Mouse (Mus musculus): ENCODE data around the gene Armc6.
A peak's percentile ranks its signal among the peaks of the same experiment; 100 is the strongest.

Armc6 gene

DNA sequence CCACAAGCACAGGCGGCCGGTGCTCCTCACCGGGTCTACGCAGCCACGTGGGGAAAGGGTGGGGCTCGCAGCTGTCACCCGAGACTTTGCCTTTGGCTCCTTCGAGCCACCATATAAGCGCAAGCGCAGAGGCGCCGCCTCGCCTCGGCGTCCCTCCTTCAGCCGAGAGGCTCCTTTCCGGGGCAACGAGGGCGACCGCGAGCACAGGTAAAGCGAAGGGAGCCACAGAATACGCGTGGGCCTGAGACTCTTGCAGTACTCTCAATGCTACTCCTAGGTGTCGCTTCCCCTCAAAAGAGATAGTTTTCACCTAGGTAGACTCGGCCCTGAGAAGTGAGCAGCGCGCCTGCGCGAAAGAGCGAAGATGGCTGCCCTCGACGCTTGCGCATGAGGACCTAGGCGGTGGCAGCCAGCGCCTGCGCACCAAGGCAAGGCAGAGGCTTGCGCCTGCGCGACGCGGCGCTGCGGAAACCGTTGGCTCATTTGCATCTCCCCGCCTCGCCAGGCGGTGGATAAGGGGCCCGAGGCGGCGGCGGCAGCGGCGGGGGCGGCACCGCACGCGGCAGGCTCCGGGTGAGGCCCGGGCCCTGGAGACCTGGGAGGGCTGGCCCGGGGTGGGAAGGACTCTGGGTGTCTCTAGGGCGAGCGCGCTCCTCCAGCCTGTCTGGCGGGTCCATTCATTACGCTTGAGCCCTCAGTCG is at the start of gene Armc6, which contains the start of gene Sugp2:
Armc6 (minus strand) TSS at position 387 of the 701 bp plus-strand sequence.
Sugp2 (plus strand) TSS at position 147 of the 701 bp plus-strand sequence.
- Histone ChIP-seq H3K36me3 (ENCODE audit: control insufficient read depth, insufficient read depth, low read length, poor library complexity, severe bottlenecking) (peaks cover 2% of the 10 kb centered on the region; the same call in 1 of the 2 replicates), H3K27me3 (ENCODE audit: control insufficient read depth, insufficient read depth, low read length, poor library complexity, severe bottlenecking) (no peaks in the 10 kb centered on the region)
- peak; percentile 98 for DNase-seq (ENCODE audit: low read depth, low spot score)

DNA sequence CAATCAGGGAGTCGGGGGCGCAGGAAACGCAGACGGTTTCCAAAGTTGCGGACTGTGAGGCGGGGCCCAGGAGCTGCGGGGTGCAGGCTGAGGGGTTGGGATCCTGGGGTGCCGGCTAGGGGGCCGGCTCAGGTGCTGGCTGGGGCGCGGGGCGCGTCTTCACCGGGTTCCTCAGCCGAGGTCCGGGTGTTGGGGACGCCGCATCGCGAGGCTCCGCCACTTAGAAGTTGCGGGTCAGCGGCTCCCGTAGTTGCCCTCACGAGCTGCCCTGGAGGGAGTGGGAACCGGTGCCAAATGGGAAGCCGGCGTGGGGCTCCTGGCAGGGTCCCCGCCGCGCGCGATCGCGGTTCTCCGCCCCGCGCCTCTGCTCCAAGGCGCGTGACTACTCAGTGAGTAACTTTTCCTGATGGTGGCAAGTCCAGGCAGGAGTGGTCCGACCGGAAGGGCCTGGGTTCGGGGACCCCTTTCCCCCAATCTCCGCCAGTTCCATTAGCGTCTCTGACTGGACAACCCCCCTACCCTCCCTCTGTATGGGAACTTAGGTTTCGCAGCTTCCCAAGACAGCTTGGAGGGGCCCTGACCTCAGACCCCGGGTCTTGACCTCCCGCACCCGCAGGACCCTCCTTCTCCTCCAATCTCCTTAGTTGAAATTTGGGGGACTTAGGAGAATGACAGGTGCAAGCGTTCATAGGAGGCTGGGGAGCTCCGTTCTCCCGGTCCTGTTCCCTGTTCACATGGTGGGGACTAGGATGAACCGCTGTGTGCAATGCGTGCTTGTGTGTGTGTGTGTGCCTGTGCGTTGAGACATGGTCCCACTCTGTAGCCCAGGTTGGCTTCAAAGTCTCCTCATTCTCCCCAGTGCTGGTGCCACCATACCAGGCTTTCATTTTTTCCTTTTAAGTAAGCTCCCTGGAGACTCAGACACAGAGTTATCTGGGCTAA is 49.1 kb upstream of the Armc6 start:
- Histone ChIP-seq H3K27me3 (ENCODE audit: control insufficient read depth, insufficient read depth, low read length, poor library complexity, severe bottlenecking) (no peaks in the 10 kb centered on the region), H3K36me3 (ENCODE audit: control insufficient read depth, insufficient read depth, low read length, poor library complexity, severe bottlenecking) (no peaks in the 10 kb centered on the region; the same call in 1 of the 2 replicates)
- peak; percentile 16 for DNase-seq (ENCODE audit: low read depth, low spot score)

DNA sequence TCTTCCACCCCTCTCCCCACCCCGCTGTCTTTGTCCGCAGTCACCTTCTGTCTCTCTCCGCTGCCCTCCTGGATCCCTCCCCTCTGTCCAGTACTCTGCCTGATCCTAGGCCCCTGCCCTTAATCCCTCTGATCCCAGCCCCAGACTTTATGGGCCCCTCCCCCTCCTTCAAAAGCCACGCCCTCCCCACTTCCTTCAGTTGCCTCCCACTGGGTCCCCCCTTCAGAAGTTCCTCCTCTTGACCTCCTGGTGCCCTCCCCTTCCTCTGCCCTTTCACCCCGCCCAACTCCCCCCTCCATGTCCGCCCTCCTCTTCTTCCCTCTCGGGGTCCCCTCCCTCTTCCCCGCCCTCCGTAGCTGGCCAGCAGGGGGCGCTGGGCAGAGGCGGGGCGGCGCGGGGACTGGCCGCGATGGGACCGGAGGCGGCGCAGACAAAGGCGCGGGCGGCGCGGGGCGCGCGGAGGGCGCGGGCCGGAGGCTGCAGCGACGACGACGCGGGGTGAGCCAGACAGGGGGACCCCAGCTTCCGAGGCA is 48.4 kb upstream of the Armc6 start, which contains the start of gene Homer3:
Homer3 (plus strand) TSS at position 225 of the 533 bp plus-strand sequence.
- H3K27me3 ChIP-seq (ENCODE audit: control insufficient read depth, insufficient read depth, low read length, poor library complexity, severe bottlenecking) = no peaks in the 10 kb centered on the region
- no peaks in the 10 kb centered on the region; the same call in 1 of the 2 replicates for H3K36me3 ChIP-seq (ENCODE audit: control insufficient read depth, insufficient read depth, low read length, poor library complexity, severe bottlenecking)
- peak; percentile 93 for DNase-seq (ENCODE audit: low read depth, low spot score)

DNA sequence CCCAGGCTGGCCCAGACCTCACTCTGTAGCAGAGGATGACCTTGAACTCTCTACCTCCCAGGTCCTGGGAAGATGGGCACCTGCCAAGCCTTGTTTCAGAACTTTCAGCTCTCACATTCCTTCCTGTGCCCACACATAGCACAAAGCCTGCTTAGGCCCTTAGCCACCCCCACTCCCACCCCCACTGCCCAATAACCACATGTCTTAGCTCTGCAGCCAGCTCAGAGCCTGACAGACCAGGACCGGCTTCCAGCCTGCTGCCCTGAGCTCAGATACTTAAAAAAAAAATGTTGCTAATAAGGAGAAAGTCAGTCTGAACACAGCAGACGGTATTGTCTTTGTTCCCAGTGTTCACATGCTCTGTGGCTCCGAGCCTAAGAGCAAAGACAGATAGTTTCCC is 46.7 kb upstream of the Armc6 start:
- no peaks in the 10 kb centered on the region for H3K36me3 ChIP-seq (ENCODE audit: control insufficient read depth, insufficient read depth, low read length, poor library complexity, severe bottlenecking)
- H3K27me3 ChIP-seq (ENCODE audit: control insufficient read depth, insufficient read depth, low read length, poor library complexity, severe bottlenecking) = no peaks in the 10 kb centered on the region
- no peak for DNase-seq (ENCODE audit: low read depth, low spot score)

DNA sequence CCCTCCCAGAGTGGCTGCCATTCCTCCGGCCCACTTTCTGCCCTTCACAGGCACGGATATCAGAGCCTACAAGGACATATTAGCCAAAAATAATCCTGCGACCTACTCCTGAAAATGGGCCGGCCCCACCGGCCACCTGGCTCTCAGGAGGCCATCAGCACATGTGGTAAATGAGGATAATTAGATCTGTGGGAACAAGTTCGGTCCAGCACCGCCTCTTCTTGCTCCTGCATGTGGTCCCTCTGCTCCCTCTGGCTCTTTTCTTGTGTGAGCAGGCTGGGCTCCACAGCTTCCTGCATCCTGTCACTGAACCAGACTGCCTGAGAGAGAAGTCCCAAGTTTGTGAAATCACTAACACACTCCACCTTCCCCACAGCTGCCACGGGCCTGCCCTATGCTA is 45.0 kb upstream of the Armc6 start:
- no peak for DNase-seq (ENCODE audit: low read depth, low spot score)
- Histone ChIP-seq H3K36me3 (ENCODE audit: control insufficient read depth, insufficient read depth, low read length, poor library complexity, severe bottlenecking) (no peaks in the 10 kb centered on the region), H3K27me3 (ENCODE audit: control insufficient read depth, insufficient read depth, low read length, poor library complexity, severe bottlenecking) (no peaks in the 10 kb centered on the region)

DNA sequence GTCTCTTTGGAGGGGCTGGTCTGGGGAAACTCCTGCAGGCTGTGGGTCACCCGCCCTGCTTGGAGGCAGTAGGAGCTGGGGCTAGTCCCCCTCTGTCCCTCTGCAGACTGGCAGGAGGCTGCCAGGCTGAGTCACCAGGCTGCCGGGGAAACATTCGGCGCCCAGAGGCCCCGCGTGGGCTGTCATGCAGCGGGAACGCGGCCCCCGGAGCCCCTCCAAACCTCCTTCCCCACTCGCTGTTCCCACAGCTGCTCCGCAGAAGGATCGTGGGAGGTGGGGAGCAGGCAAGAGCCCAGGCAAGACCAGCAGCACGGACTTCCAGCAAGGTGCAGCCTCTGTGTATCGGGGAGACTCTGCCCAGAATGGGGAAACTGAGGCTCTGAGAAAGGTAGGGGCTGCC is 43.9 kb upstream of the Armc6 start:
- DNase-seq (ENCODE audit: low read depth, low spot score) = no peak
- H3K27me3 ChIP-seq (ENCODE audit: control insufficient read depth, insufficient read depth, low read length, poor library complexity, severe bottlenecking) = no peaks in the 10 kb centered on the region
- no peaks in the 10 kb centered on the region for H3K36me3 ChIP-seq (ENCODE audit: control insufficient read depth, insufficient read depth, low read length, poor library complexity, severe bottlenecking)

DNA sequence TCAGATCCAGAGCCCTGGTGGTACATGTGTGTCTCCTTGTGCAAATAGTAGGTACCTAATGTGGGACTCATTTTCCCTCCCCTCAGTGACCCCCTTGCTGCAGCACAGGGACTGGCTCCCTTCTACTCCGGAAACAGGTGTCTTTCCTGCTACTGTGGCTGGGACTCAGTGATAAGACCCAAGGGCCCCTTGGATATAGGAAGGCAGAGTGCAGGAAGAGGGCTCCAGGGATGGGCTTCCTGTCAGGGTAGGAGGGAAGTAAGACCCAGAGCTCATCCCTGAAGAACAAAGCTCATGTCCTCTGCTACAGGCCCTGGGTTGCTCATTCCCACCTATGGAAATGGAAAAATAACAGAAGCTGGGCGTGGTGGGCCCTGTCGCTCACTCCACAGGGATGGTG is 42.2 kb upstream of the Armc6 start:
- no peak for DNase-seq (ENCODE audit: low read depth, low spot score)
- H3K27me3 ChIP-seq (ENCODE audit: control insufficient read depth, insufficient read depth, low read length, poor library complexity, severe bottlenecking) = no peaks in the 10 kb centered on the region
- no peaks in the 10 kb centered on the region for H3K36me3 ChIP-seq (ENCODE audit: control insufficient read depth, insufficient read depth, low read length, poor library complexity, severe bottlenecking)

DNA sequence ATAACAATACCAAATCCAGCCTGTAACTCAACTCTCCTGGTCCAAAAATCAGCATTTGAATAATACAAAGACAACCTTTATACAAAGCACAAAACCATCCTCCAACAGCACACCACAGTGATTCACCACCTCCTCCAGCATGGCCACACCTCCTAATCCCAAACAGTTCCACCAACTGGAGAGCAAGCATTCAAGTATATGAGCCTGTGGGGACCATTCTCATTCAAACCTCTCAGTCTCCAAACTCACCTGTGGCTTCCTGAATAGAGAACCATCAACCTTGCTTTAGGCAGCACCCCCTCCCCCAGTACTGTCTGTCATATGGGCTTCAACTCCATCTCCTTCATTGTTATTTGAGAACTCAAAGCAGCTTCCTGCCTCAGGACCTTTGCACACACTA is 40.1 kb upstream of the Armc6 start:
- DNase-seq (ENCODE audit: low read depth, low spot score) = no peak
- no peaks in the 10 kb centered on the region for H3K36me3 ChIP-seq (ENCODE audit: control insufficient read depth, insufficient read depth, low read length, poor library complexity, severe bottlenecking)
- no peaks in the 10 kb centered on the region for H3K27me3 ChIP-seq (ENCODE audit: control insufficient read depth, insufficient read depth, low read length, poor library complexity, severe bottlenecking)

DNA sequence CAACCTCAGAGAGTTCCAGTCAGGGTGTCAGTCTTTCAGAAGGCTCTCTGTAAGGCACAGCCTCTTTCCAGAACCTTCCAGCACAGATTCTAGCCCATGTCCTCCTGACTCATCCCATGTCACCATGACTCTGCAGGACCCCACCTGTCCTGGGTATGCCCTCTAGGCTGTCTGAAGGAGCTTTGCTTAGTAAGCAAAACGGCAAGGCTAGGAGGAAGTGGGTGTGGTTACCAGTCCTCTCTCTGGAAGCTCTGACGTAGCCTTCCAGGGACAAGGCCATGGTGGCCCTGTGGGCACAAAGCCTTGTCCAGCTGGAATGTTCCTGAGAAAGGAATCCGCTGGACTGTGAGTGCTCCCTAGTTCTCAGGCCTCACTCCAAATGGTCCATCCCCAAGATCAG is 38.7 kb upstream of the Armc6 start:
- no peaks in the 10 kb centered on the region for H3K27me3 ChIP-seq (ENCODE audit: control insufficient read depth, insufficient read depth, low read length, poor library complexity, severe bottlenecking)
- DNase-seq (ENCODE audit: low read depth, low spot score) = no peak

DNA sequence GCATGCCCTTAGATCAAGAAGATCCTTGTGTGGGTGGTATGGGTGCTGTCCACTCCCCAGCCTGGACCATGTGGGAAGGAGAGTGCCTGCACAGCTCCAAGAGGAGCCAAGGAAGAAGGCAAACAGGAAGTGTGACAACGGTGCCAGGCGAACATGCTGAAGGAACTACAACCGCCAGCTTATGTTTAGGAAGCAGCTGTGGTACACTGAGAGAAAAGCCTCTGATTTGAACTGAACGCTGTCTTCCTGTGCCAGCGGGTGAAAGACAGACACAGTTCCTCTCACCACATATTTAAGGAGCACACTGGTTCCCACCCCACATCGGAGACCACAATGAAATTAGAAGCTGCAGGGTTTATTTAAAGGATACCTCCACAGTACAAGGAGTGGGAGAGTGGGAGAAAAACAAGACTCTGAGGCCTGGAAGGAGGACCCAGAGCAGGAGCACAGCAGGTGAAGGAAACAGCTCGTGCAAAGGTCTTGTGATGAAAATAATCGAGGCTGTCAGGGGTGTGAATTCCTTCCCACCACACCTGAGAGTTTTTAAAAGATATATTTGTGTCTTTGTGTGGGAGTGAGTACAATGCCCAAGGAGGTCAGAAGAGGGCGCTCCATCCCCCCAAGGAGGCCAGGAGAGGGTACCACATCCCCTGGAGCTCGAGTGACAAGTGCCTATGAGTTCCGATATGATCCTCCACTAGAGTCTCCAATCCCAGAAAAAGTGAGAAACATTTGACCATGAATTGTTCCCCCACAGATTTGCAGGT is 34.7 kb upstream of the Armc6 start:
- Histone ChIP-seq H3K36me3 (ENCODE audit: control insufficient read depth, insufficient read depth, low read length, poor library complexity, severe bottlenecking) (0 out of 2 replicates have a peak, but pooled peaks cover 2% of the 10 kb centered on the region), H3K27me3 (ENCODE audit: control insufficient read depth, insufficient read depth, low read length, poor library complexity, severe bottlenecking) (no peaks in the 10 kb centered on the region; the same call in 1 of the 2 replicates)
- peak; percentile 29 for DNase-seq (ENCODE audit: low read depth, low spot score)

More for the DNA sequence above, 38.7 kb upstream of the Armc6 start:
- H3K36me3 ChIP-seq (ENCODE audit: control insufficient read depth, insufficient read depth, low read length, poor library complexity, severe bottlenecking) = no peaks in the 10 kb centered on the region

DNA sequence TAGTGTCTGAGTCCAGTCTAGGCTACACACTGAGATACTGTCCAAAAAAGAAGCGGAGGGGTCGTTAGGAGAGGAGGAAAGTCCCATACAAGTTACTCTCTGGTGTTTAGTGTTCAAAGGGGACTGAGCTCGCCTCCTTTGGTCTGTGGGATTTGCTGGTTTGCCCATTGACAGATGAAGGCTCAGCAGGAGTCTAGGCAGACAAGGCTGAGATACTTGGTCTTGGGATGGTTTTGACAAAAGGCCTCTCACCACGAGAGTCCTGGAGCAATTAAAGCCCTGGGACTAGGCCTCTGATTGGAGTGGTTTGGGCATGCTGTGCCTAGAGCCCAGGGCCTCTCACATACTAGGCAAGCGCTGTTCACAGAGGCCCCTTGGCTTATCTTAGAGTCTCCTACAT is 34.0 kb upstream of the Armc6 start:
- H3K27me3 ChIP-seq (ENCODE audit: control insufficient read depth, insufficient read depth, low read length, poor library complexity, severe bottlenecking) = no peaks in the 10 kb centered on the region; the same call in 1 of the 2 replicates
- DNase-seq (ENCODE audit: low read depth, low spot score) = no peak
- H3K36me3 ChIP-seq (ENCODE audit: control insufficient read depth, insufficient read depth, low read length, poor library complexity, severe bottlenecking) = 0 out of 2 replicates have a peak, but pooled peaks cover 2% of the 10 kb centered on the region

DNA sequence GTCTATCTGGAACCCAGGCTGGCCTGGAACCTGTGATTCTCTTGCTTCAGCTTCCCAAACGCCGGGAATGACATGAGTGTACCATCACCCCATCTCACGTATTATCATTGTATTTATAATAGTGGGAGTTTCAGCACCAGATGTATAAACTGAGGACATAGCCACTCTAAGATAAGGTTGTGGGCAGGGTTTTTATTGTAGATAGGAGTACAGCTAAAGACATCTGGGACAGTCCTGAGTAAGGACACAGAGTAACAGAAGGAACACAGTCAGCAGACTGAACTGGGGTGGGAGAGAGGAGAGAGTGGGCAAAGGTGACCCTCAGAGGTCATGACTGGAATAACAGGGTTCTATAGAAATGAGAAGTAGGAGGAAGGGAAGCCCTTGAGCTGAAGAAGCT is 33.4 kb upstream of the Armc6 start:
- DNase-seq (ENCODE audit: low read depth, low spot score) = no peak
- Histone ChIP-seq H3K27me3 (ENCODE audit: control insufficient read depth, insufficient read depth, low read length, poor library complexity, severe bottlenecking) (no peaks in the 10 kb centered on the region; the same call in 1 of the 2 replicates), H3K36me3 (ENCODE audit: control insufficient read depth, insufficient read depth, low read length, poor library complexity, severe bottlenecking) (peaks cover 2% of the 10 kb centered on the region; the same call in 1 of the 2 replicates)

DNA sequence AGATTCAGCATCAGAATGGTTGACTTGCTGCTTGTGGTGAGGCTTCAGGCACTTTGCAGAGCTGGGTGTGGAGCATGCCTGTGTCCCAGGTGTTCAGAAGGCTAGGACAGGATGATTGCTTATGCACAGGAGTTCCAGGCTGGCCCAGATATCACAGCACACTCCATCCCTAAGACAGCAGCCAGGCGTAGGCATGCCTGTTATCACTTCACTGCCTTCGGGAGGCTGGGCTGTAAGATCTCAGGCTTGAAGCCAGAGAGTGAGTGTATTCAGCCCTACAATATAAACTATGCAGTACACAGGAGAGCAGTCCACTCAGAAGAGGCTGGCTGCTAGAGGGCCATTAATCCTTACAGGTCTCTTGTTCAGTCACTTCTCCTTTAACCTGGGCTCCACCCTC is 24.8 kb upstream of the Armc6 start:
- no peaks in the 10 kb centered on the region for H3K27me3 ChIP-seq (ENCODE audit: control insufficient read depth, insufficient read depth, low read length, poor library complexity, severe bottlenecking)
- no peak for DNase-seq (ENCODE audit: low read depth, low spot score)

DNA sequence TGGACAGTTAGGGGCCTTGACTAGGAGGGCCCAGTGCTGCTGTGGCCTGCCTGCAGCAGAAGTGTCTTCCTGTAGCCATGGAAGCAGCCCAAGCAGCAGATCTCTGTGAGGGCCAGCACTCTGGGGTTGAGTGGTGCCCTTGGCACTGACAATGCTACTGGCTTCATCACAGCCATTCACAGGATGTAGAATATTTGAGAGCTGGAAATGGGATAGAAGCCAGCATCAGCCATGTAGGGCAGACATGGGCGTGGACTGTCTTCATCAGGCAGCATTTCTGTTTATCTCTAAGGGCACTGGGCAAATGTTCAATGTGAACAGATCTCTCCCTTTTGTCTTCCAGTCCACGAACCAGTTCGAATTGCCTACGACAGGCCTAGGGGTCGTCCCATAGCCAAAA is 24.3 kb upstream of the Armc6 start:
- Histone ChIP-seq H3K27me3 (ENCODE audit: control insufficient read depth, insufficient read depth, low read length, poor library complexity, severe bottlenecking) (no peaks in the 10 kb centered on the region), H3K36me3 (ENCODE audit: control insufficient read depth, insufficient read depth, low read length, poor library complexity, severe bottlenecking) (peaks cover 5% of the 10 kb centered on the region)
- DNase-seq (ENCODE audit: low read depth, low spot score) = no peak

More for the DNA sequence above, 24.8 kb upstream of the Armc6 start:
- peaks cover 5% of the 10 kb centered on the region for H3K36me3 ChIP-seq (ENCODE audit: control insufficient read depth, insufficient read depth, low read length, poor library complexity, severe bottlenecking)

Data from splenic B cell, adult 2 months (primary cell).